Mouse (Mus musculus): ENCODE results near the gene Cep135. TPM values are rescaled to one million over a fixed set of nuclear protein-coding genes. Genes with fewer than 3 reads are reported as not detected.

The Cep135 gene
- polyA plus RNA-seq (2015; fragmentation: Nextera tagmentation; extraction: Ambion mirVana) = 2.0 and 2.5 TPM in 2 replicates

DNA sequence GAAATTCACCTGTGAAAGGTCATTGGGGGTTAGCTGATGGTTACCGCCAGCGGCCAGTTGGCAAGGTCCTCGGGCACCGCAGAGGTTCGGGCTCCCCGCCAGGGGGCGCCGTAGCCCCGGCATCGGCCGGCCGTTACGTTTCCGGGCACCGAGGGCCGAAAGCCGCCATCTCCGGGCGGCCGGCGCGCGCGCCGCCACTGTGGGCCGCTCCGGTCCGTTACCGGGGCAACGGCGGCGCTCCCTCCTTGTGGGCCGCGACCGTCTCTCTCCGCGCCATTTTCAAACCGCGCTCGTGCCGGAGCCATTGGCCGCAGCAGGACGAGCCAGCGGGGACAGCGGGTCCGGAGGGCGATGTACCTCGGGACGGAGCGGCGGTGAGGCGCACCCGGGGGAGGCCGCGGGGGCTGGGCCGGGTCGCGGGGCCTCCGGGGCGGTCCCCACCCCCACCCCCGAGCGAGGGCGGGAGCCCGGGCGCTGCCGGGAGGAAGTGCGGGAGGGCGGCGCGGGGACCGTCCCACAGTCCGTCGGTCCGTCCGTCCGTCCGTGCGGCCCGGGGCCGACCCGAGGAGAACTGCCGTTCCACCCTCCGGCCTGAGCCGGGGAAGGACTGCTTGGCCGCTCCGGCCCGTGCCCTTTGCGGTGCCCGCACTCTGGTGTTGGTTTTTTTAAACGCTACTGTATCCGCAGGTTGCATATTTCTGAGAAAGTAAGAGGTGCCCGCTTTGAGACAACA lies at the start of gene Cep135:
Cep135 (plus strand) TSS at position 148 of the 733 bp plus-strand sequence.

GRCm38 (mm10) chr5:76656212-76656611 lies 67.7 kb downstream of the Cep135 start, which contains the start of gene C530008M17Rik:
Gene C530008M17Rik, plus strand, starts transcription at chr5:76656512.

Other genes starting within 250 kb of the Cep135 start
- 0.36 TPM in 1 of 2 replicates, not detected in the other for gene Nmu, start 224.9 kb upstream of the Cep135 start, polyA plus RNA-seq (2015; fragmentation: Nextera tagmentation; extraction: Ambion mirVana)
- not detected in 2 replicates for gene Gm7271, start 104.7 kb upstream of the Cep135 start, polyA plus RNA-seq (2015; fragmentation: Nextera tagmentation; extraction: Ambion mirVana)
- gene Exoc1, start 59.4 kb upstream of the Cep135 start, polyA plus RNA-seq (2015; fragmentation: Nextera tagmentation; extraction: Ambion mirVana) = 17.8 and 26.2 TPM in 2 replicates
- gene C530008M17Rik, start 67.8 kb downstream of the Cep135 start, polyA plus RNA-seq (2015; fragmentation: Nextera tagmentation; extraction: Ambion mirVana) = 7.0 and 12.7 TPM in 2 replicates

All from adrenal gland, postnatal 0 days (tissue).